Mouse (Mus musculus) embryonic stem cell, embryonic (primary cell): ENCODE data around the gene Ddx25.

ENCODE experiments used
- CTCF ChIA-PET, 4 experiments: fragments of 300-600 bp in 2 of 4; fragments of 350-600 bp in 2 of 4; sonication (Branson Sonifier 250); formaldehyde crosslinking; loops; one replicate each; lab custom pipeline; 2022; ENCODE audit warnings: inconsistent platforms in 2 of 4; lab: Charles Lee
- POLR2A ChIA-PET, 4 experiments: fragments of 300-600 bp in 2 of 4; fragments of 350-600 bp in 2 of 4; sonication (Branson Sonifier 250); formaldehyde crosslinking; loops; one replicate each; lab custom pipeline; 2022; ENCODE audit warnings: antibody characterized with exemption in 4 of 4, inconsistent platforms in 1 of 4; lab: Charles Lee

The Ddx25 gene

GRCm38 (mm10) chr9:35558257-35559008 lies at the start of gene Ddx25, which contains the start of gene Pus3:
Ddx25 (minus strand) TSS chr9:35558528.
Pus3 (plus strand) TSS chr9:35558595.
- POLR2A ChIA-PET, result interaction anchor here (0.6 to 6.6 kb wide), 22 partner anchors 11 to 441 kb away, joined by 3 to 69 read pairs (median 5); partner anchors contain the start of genes Hyls1 (in 4 of the 4), Pate2 (in 4 of the 4), Foxred1 (in 2 of the 4) and Srpr (in 1 of the 4)
- CTCF ChIA-PET, result interaction anchor here in 3 of 4 experiments (0.6 to 2.0 kb wide), 6 partner anchors 17 to 234 kb away, joined by 3 to 8 read pairs (median 4); no protein-coding TSS in a partner anchor

GRCm38 (mm10) chr9:35607647-35608405 lies 49.5 kb upstream of the Ddx25 start:
- ChIA-PET POLR2A (no interaction called here), CTCF (no interaction called here)

- ChIA-PET POLR2A (interaction anchor here in 1 of 4 experiments (1.2 kb wide), 1 partner anchor 34 kb away, joined by 3 read pairs; no protein-coding TSS in a partner anchor), CTCF (no interaction called here)
Measured at GRCm38 (mm10) chr9:35592903-35593302, 34.6 kb upstream of the Ddx25 start.

GRCm38 (mm10) chr9:35587674-35588073 lies 29.3 kb upstream of the Ddx25 start:
- ChIA-PET POLR2A (interaction anchor here in 1 of 4 experiments (0.6 kb wide), 1 partner anchor 17 kb away, joined by 4 read pairs; the partner anchor contains the start of genes Hyls1 and Pate2), CTCF (no interaction called here)

- ChIA-PET CTCF (no interaction called here), POLR2A (interaction anchor here in 1 of 4 experiments (6.6 kb wide), 1 partner anchor 13 kb away, joined by 69 read pairs; the partner anchor contains the start of genes Ddx25 and Pus3)
Measured at GRCm38 (mm10) chr9:35574416-35574815, 16.1 kb upstream of the Ddx25 start.

GRCm38 (mm10) chr9:35570663-35571062 lies 12.3 kb upstream of the Ddx25 start:
- ChIA-PET POLR2A (interaction anchor here (0.5 to 6.6 kb wide), 26 partner anchors 9 to 457 kb away, joined by 3 to 69 read pairs (median 4); partner anchors contain the start of genes Foxred1 (in 2 of the 4), Ddx25 (in 1 of the 4), Fam118b (in 1 of the 4) and Pus3 (in 1 of the 4)), CTCF (interaction anchor here in 1 of 4 experiments (0.5 to 1.5 kb wide), 3 partner anchors 351 to 371 kb away, joined by 3 to 5 read pairs (median 4); partner anchors contain the start of genes Foxred1, Srpr and Tirap)

GRCm38 (mm10) chr9:35569571-35570534 lies 11.5 kb upstream of the Ddx25 start, which contains the start of the genes Pate2 and Hyls1:
Pate2 (plus strand) TSS chr9:35570284.
Hyls1 (minus strand) TSS chr9:35570398.
- ChIA-PET POLR2A (interaction anchor here (0.5 to 6.6 kb wide), 28 partner anchors 8 to 1513 kb away, joined by 3 to 69 read pairs (median 4); partner anchors contain the start of genes Foxred1 (in 2 of the 4), Ddx25 (in 1 of the 4), Fam118b (in 1 of the 4) and Pus3 (in 1 of the 4)), CTCF (interaction anchor here in 1 of 4 experiments (0.5 to 1.5 kb wide), 3 partner anchors 350 to 370 kb away, joined by 3 to 5 read pairs (median 4); partner anchors contain the start of genes Foxred1, Srpr and Tirap)

- CTCF ChIA-PET, result no interaction called here
- POLR2A ChIA-PET, result interaction anchor here in 2 of 4 experiments (5.1 to 6.6 kb wide), 2 partner anchors 7 kb away, joined by 51 to 69 read pairs; partner anchors contain the start of genes Ddx25 (in 1 of the 2) and Pus3 (in 1 of the 2)
Measured at GRCm38 (mm10) chr9:35567995-35568394, 9.7 kb upstream of the Ddx25 start.

- CTCF ChIA-PET, result no interaction called here
- POLR2A ChIA-PET, result interaction anchor here in 2 of 4 experiments (0.7 to 6.6 kb wide), 3 partner anchors 7 to 354 kb away, joined by 3 to 69 read pairs (median 3); partner anchors contain the start of genes Foxred1 (in 1 of the 2), Hyls1 (in 1 of the 2) and Pate2 (in 1 of the 2)
Measured at GRCm38 (mm10) chr9:35564536-35565240, 6.4 kb upstream of the Ddx25 start.

- POLR2A ChIA-PET, result interaction anchor here (1.1 to 6.6 kb wide), 5 partner anchors 9 to 16 kb away, joined by 3 to 69 read pairs (median 24); partner anchors contain the start of genes Hyls1 (in 4 of the 4) and Pate2 (in 4 of the 4)
- CTCF ChIA-PET, result no interaction called here
Measured at GRCm38 (mm10) chr9:35561583-35561982, 3.3 kb upstream of the Ddx25 start.

- CTCF ChIA-PET, result no interaction called here
- POLR2A ChIA-PET, result interaction anchor here (2.0 to 6.6 kb wide), 6 partner anchors 9 to 351 kb away, joined by 6 to 69 read pairs (median 20); partner anchors contain the start of genes Hyls1 (in 4 of the 4), Pate2 (in 4 of the 4) and Foxred1 (in 2 of the 4)
Measured at GRCm38 (mm10) chr9:35561076-35561475, 2.7 kb upstream of the Ddx25 start.

- POLR2A ChIA-PET, result interaction anchor here (0.6 to 6.6 kb wide), 30 partner anchors 10 to 1417 kb away, joined by 3 to 69 read pairs (median 4); partner anchors contain the start of genes Hyls1 (in 4 of the 4), Pate2 (in 4 of the 4), Foxred1 (in 2 of the 4) and Srpr (in 1 of the 4)
- CTCF ChIA-PET, result interaction anchor here in 3 of 4 experiments (0.5 to 2.0 kb wide), 6 partner anchors 18 to 1187 kb away, joined by 3 to 5 read pairs (median 4); no protein-coding TSS in a partner anchor
Measured at GRCm38 (mm10) chr9:35559009-35559890, 922 bp upstream of the Ddx25 start.

GRCm38 (mm10) chr9:35556494-35557102 lies 1.7 kb downstream of the Ddx25 start:
- CTCF ChIA-PET, result no interaction called here
- POLR2A ChIA-PET, result interaction anchor here in 3 of 4 experiments (0.7 to 1.0 kb wide), 5 partner anchors 14 to 1169 kb away, joined by 3 to 6 read pairs (median 4); partner anchors contain the start of genes Hyls1 (in 2 of the 3), Pate2 (in 2 of the 3), Fam118b (in 1 of the 3) and Rpusd4 (in 1 of the 3)

- POLR2A ChIA-PET, result interaction anchor here in 1 of 4 experiments (1.0 kb wide), 1 partner anchor 12 kb away, joined by 6 read pairs; no protein-coding TSS in a partner anchor
- CTCF ChIA-PET, result no interaction called here
Measured at GRCm38 (mm10) chr9:35548455-35548854, 9.9 kb downstream of the Ddx25 start.
